Mouse (Mus musculus): Measurements from ENCODE around the gene Cds2.

GRCm38 (mm10) chr2:132235975-132236374, 27.0 kb upstream of the Cds2 start:
- TF ChIP-seq CTCF (IDR thresholded peaks at IDR 0.05; ENCODE audit: low read depth, low read length) (no peak), POLR2A (IDR thresholded peaks at IDR 0.05; ENCODE audit: borderline replicate concordance, low read depth, low read length) (no peak)

Data from bone marrow macrophage, adult 2 months (primary cell).